Mouse (Mus musculus) C2C12 (cell line): ENCODE data around the gene Wnt16.

Experiments
- CTCF ChIP-seq: IDR thresholded peaks from one replicate; pipeline ENCODE4 v1.5.1; 2011; ENCODE audit not compliant: control insufficient read depth, insufficient read depth, insufficient read length
- USF1 ChIP-seq: IDR thresholded peaks from one replicate; pipeline ENCODE4 v1.6.1; 2011; ENCODE audit warnings: low read depth, mild to moderate bottlenecking, control low read depth, moderate library complexity

DNA sequence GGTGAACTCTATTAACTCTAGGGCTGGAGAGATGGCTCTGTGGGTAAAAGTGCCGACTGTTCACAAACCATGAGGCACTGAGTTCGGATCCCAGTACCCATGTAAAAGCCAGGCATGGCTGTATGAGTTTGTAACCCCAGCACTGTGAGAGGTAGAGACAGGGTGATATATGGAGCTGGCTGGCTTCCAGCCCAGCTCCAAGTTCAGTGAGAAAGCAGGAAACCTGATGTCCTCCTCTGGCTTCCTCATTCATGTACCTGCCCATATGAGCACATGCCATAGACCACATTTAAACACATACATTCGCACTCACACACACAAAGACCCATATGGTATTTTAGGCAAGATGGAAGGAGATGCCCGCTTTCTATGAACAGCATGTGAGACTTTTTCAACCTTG, 5.6 kb upstream of the Wnt16 start:
- TF ChIP-seq USF1 (no peak), CTCF (no peak)
